Mouse (Mus musculus) ES-Bruce4 (cell line): ENCODE measurements around the gene Abhd14a. TPM values are rescaled to one million over a fixed set of nuclear protein-coding genes. Genes with fewer than 3 reads are reported as not detected.

ENCODE experiments used
- H3K27ac ChIP-seq: 2 replicates; pipeline ENCODE4 v1.5.1; 2012; ENCODE audit warnings: low read length, inconsistent platforms; ENCODE audit not compliant: insufficient read depth
- H3K27me3 ChIP-seq: 2 replicates; pipeline ENCODE4 v1.6.1; 2012; ENCODE audit warnings: mild to moderate bottlenecking, low read length, inconsistent platforms; ENCODE audit not compliant: control insufficient read depth, poor library complexity, insufficient read depth, severe bottlenecking
- H3K36me3 ChIP-seq: 2 replicates; pipeline ENCODE4 v1.6.1; 2012; ENCODE audit warnings: inconsistent platforms, mild to moderate bottlenecking, low read length, moderate library complexity; ENCODE audit not compliant: control insufficient read depth, poor library complexity, insufficient read depth, severe bottlenecking
- H3K4me1 ChIP-seq: one replicate; pipeline ENCODE4 v1.8.1; 2011; ENCODE audit warnings: low read length; ENCODE audit not compliant: control insufficient read depth, insufficient read depth
- H3K4me3 ChIP-seq: 2 replicates; pipeline ENCODE4 v1.5.1; 2011; ENCODE audit warnings: low read depth, mild to moderate bottlenecking, low read length
- H3K9ac ChIP-seq: 2 replicates; pipeline ENCODE4 v1.6.1; 2012; ENCODE audit warnings: low read depth, mild to moderate bottlenecking, inconsistent platforms; ENCODE audit not compliant: poor library complexity, severe bottlenecking
- H3K9me3 ChIP-seq: replicated peaks from 2 replicates; pipeline ENCODE4 v1.6.1; 2012; ENCODE audit warnings: mild to moderate bottlenecking, low read length, inconsistent platforms; ENCODE audit not compliant: control insufficient read depth, poor library complexity, insufficient read depth, severe bottlenecking
- CTCF ChIP-seq: IDR thresholded peaks from one replicate; pipeline ENCODE4 v1.8.1; 2011; ENCODE audit warnings: low read depth, low read length
- EP300 ChIP-seq: IDR thresholded peaks from 2 replicates; pipeline ENCODE4 v1.6.1; 2011; ENCODE audit warnings: low read depth, low read length; ENCODE audit not compliant: insufficient read depth
- POLR2A ChIP-seq: IDR thresholded peaks from one replicate; pipeline ENCODE4 v1.8.1; 2011; ENCODE audit warnings: low read length; ENCODE audit not compliant: insufficient read depth
- polyA plus RNA-seq: library from polyadenylated mRNA; stranded (reverse); fragments of >200 nt; gene quantifications from 2 replicates; pipeline ENCODE4 v1.2.4, GENCODE M21; 2011; ENCODE audit warnings: low read depth; ENCODE audit not compliant: missing spikeins, insufficient read depth, insufficient read length

Abhd14a gene
- polyA plus RNA-seq, 1 experiment, result 35.5 TPM

GRCm38 (mm10) chr9:106452351-106452750, 4.9 kb upstream of the Abhd14a start:
- Histone ChIP-seq H3K9me3 (no peaks in the 10 kb centered on the region), H3K36me3 (no peaks in the 10 kb centered on the region), H3K4me1 (peaks cover 14% of the 10 kb centered on the region), H3K4me3 (peak overlapping the region; percentile 65), H3K27ac (peak overlapping the region; percentile 48; the same call in 1 of the 2 replicates), H3K9ac (peak overlapping the region; percentile 82; the same call in 1 of the 2 replicates), H3K27me3 (no peaks in the 10 kb centered on the region)
- no peak for TF ChIP-seq EP300
- no peak for TF ChIP-seq CTCF
- no peak for TF ChIP-seq POLR2A

GRCm38 (mm10) chr9:106451899-106452298, 4.4 kb upstream of the Abhd14a start:
- no peaks in the 10 kb centered on the region for H3K36me3 ChIP-seq
- H3K27ac ChIP-seq, result 0 out of 2 replicates have a peak overlapping the region, but pooled peaks have one; percentile 48
- H3K4me1 ChIP-seq, result peaks cover 12% of the 10 kb centered on the region
- H3K9me3 ChIP-seq, result no peaks in the 10 kb centered on the region
- H3K9ac ChIP-seq, result no peak overlapping the region
- TF ChIP-seq CTCF, result no peak
- no peak for TF ChIP-seq POLR2A
- no peak for TF ChIP-seq EP300
- no peaks in the 10 kb centered on the region for H3K27me3 ChIP-seq
- H3K4me3 ChIP-seq, result no peak overlapping the region

- H3K4me3 ChIP-seq, result no peak overlapping the region
- H3K4me1 ChIP-seq, result peaks cover 8% of the 10 kb centered on the region
- TF ChIP-seq EP300 (no peak), CTCF (no peak), POLR2A (no peak)
- H3K9ac ChIP-seq, result no peak overlapping the region
- H3K36me3 ChIP-seq, result no peaks in the 10 kb centered on the region
- no peak overlapping the region for H3K27ac ChIP-seq
- H3K9me3 ChIP-seq, result no peaks in the 10 kb centered on the region
- no peaks in the 10 kb centered on the region for H3K27me3 ChIP-seq
Observed at GRCm38 (mm10) chr9:106451298-106451697, 3.8 kb upstream of the Abhd14a start.

- H3K4me3 ChIP-seq, result no peak overlapping the region
- peaks cover 6% of the 10 kb centered on the region for H3K4me1 ChIP-seq
- H3K36me3 ChIP-seq, result no peaks in the 10 kb centered on the region
- no peaks in the 10 kb centered on the region for H3K9me3 ChIP-seq
- H3K27me3 ChIP-seq, result no peaks in the 10 kb centered on the region
- no peak overlapping the region for H3K27ac ChIP-seq
- H3K9ac ChIP-seq, result no peak overlapping the region
- TF ChIP-seq CTCF (no peak), POLR2A (no peak), EP300 (no peak)
Observed at GRCm38 (mm10) chr9:106450661-106451060, 3.2 kb upstream of the Abhd14a start.

GRCm38 (mm10) chr9:106449947-106450346, 2.5 kb upstream of the Abhd14a start:
- Histone ChIP-seq H3K9ac (no peak overlapping the region), H3K4me3 (no peak overlapping the region), H3K27me3 (no peaks in the 10 kb centered on the region), H3K9me3 (no peaks in the 10 kb centered on the region), H3K27ac (no peak overlapping the region), H3K36me3 (no peaks in the 10 kb centered on the region), H3K4me1 (peaks cover 6% of the 10 kb centered on the region)
- TF ChIP-seq EP300 (no peak), CTCF (no peak), POLR2A (no peak)

- no peaks in the 10 kb centered on the region for H3K36me3 ChIP-seq
- H3K27me3 ChIP-seq, result no peaks in the 10 kb centered on the region
- peaks cover 6% of the 10 kb centered on the region for H3K4me1 ChIP-seq
- peak overlapping the region; percentile 42 for H3K9ac ChIP-seq
- peak overlapping the region; percentile 74 for H3K4me3 ChIP-seq
- no peaks in the 10 kb centered on the region for H3K9me3 ChIP-seq
- peak overlapping the region; percentile 12; the same call in 1 of the 2 replicates for H3K27ac ChIP-seq
- TF ChIP-seq EP300, result 0 out of 2 replicates have a peak, but pooled peaks have one; percentile 46
- TF ChIP-seq POLR2A, result no peak
- TF ChIP-seq CTCF, result peak; percentile 90
Observed at GRCm38 (mm10) chr9:106448498-106449031, 1.1 kb upstream of the Abhd14a start.
